Mouse (Mus musculus) cerebellum, adult 2 months (tissue): ENCODE data around the gene Cox16.
"Not testable (repeated sequence)": the region's sequence is repeated elsewhere in the genome, so short reads cannot be mapped to it uniquely, and the experiment has no call there.

Experiments
- CTCF ChIP-seq: fragments of 200-500 bp; IDR thresholded peaks from 2 replicates; pipeline ENCODE4 v1.5.1; 2011; ENCODE audit warnings: low read depth, mild to moderate bottlenecking, control low read depth, low read length, moderate library complexity, borderline replicate concordance; ENCODE audit not compliant: insufficient read depth
- POLR2A ChIP-seq: fragments of 200-500 bp; IDR thresholded peaks from 2 replicates; pipeline ENCODE4 v1.6.1; 2011; ENCODE audit warnings: low read length, control low read depth, borderline replicate concordance; ENCODE audit not compliant: insufficient read depth

DNA sequence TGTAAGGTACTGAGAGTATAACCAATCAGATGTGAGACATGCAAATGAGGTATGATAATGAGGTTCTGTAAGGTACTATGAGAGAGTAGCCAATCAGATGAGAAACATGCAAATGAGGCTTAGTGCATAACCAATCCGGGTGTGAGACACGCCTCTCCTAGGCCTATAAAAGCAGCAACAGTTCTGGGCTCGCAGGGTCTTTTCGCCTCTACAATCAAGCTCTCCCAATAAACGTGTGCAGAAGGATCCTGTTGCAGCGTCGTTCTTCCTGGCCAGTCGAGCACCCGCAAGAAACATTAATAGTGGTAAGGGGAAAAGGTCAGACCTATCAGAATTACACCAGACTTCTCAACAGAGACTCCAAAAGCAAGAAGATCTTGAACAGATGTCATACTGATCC, 45.9 kb downstream of the Cox16 start:
- TF ChIP-seq POLR2A, CTCF: not testable (repeated sequence)
